Mouse (Mus musculus) midbrain, embryonic 10.5 days (tissue): Measurements from ENCODE around the gene Ccni. TPM values are rescaled to one million over a fixed set of nuclear protein-coding genes. Genes with fewer than 3 reads are reported as not detected.
A peak's percentile ranks its signal among the peaks of the same experiment; 100 is the strongest.

ENCODE experiments used
- DNase-seq: peaks from one replicate; pipeline ENCODE4 v3.0.0-alpha.2; 2017; ENCODE audit warnings: low spot score
- H3K27ac ChIP-seq: fragments of 300-500 bp; sonication (generic); replicated peaks from 2 replicates; pipeline ENCODE4 v1.5.1; 2016; ENCODE audit warnings: mild to moderate bottlenecking
- H3K27me3 ChIP-seq: fragments of 300-500 bp; sonication (generic); 2 replicates; pipeline ENCODE4 v1.6.1; 2016; ENCODE audit warnings: low read depth, mild to moderate bottlenecking; ENCODE audit not compliant: poor library complexity, severe bottlenecking
- H3K36me3 ChIP-seq: fragments of 300-500 bp; sonication (generic); 2 replicates; pipeline ENCODE4 v1.6.1; 2016; ENCODE audit warnings: mild to moderate bottlenecking, moderate library complexity
- H3K4me1 ChIP-seq: fragments of 300-500 bp; sonication (generic); 2 replicates; pipeline ENCODE4 v1.6.1; 2016
- H3K4me3 ChIP-seq: fragments of 300-500 bp; sonication (generic); 2 replicates; pipeline ENCODE4 v1.5.1; 2016; ENCODE audit warnings: mild to moderate bottlenecking, moderate library complexity
- H3K9me3 ChIP-seq: fragments of 300-500 bp; sonication (generic); replicated peaks from 2 replicates; pipeline ENCODE4 v1.6.1; 2016; ENCODE audit warnings: mild to moderate bottlenecking
- WGBS: fragments of 180-500 bp; shearing (Covaris S2); methylation state at CpG from one replicate; pipeline ENCODE4 v1.1.7; 2016; 5-methylcytosine and 5-hydroxymethylcytosine counted together
- polyA plus RNA-seq: library from polyadenylated mRNA; unstranded; fragments of >200 nt; fragmentation: Nextera tagmentation; extraction: Ambion mirVana; gene quantifications from 2 replicates; pipeline ENCODE4 v1.2.1, GENCODE M21; 2016

The Ccni gene
- polyA plus RNA-seq, 1 experiment from 2014 or later = 105 TPM

- 89% methylated on average over 2 of the region's 2 CpGs for WGBS
- DNase-seq = no peak
- Histone ChIP-seq H3K4me1 (no peaks in the 10 kb centered on the region), H3K4me3 (no peak overlapping the region), H3K27me3 (no peaks in the 10 kb centered on the region), H3K36me3 (peaks cover 93% of the 10 kb centered on the region), H3K27ac (no peak overlapping the region), H3K9me3 (no peaks in the 10 kb centered on the region)
These were observed 26.0 kb downstream of the Ccni start for GRCm38 (mm10) chr5:93180252-93180651.

- DNase-seq = no peak
- H3K36me3 ChIP-seq = peaks cover 92% of the 10 kb centered on the region
- no peaks in the 10 kb centered on the region for H3K27me3 ChIP-seq
- H3K4me1 ChIP-seq = no peaks in the 10 kb centered on the region
- H3K27ac ChIP-seq = no peak overlapping the region
- H3K4me3 ChIP-seq = no peak overlapping the region
- 89% methylated on average over 6 of the region's 6 CpGs for WGBS
- H3K9me3 ChIP-seq = no peaks in the 10 kb centered on the region
These were observed 27.7 kb downstream of the Ccni start for GRCm38 (mm10) chr5:93178616-93179015.

GRCm38 (mm10) chr5:93174675-93175074 lies 31.6 kb downstream of the Ccni start:
- Histone ChIP-seq H3K9me3 (no peaks in the 10 kb centered on the region), H3K36me3 (peaks cover 94% of the 10 kb centered on the region), H3K27ac (no peak overlapping the region), H3K4me3 (no peak overlapping the region), H3K4me1 (no peaks in the 10 kb centered on the region), H3K27me3 (no peaks in the 10 kb centered on the region)
- DNase-seq = no peak
- WGBS = 93% methylated on average over 6 of the region's 6 CpGs

- Histone ChIP-seq H3K27me3 (no peaks in the 10 kb centered on the region), H3K27ac (no peak overlapping the region), H3K9me3 (no peaks in the 10 kb centered on the region), H3K4me1 (no peaks in the 10 kb centered on the region), H3K4me3 (no peak overlapping the region), H3K36me3 (peaks cover 94% of the 10 kb centered on the region)
- peak; percentile 8 for DNase-seq
- 87% methylated on average over 6 of the region's 6 CpGs for WGBS
These were observed 33.8 kb downstream of the Ccni start for GRCm38 (mm10) chr5:93172536-93172935.

GRCm38 (mm10) chr5:93171420-93171819 lies 34.9 kb downstream of the Ccni start:
- Histone ChIP-seq H3K27ac (no peak overlapping the region), H3K9me3 (no peaks in the 10 kb centered on the region), H3K4me3 (no peak overlapping the region), H3K4me1 (no peaks in the 10 kb centered on the region), H3K27me3 (no peaks in the 10 kb centered on the region), H3K36me3 (peaks cover 94% of the 10 kb centered on the region)
- peak; percentile 7 for DNase-seq
- WGBS = 94% methylated on average over 15 of the region's 15 CpGs

GRCm38 (mm10) chr5:93168654-93169053 lies 37.6 kb downstream of the Ccni start:
- 87% methylated on average over 6 of the region's 6 CpGs for WGBS
- no peaks in the 10 kb centered on the region for H3K27me3 ChIP-seq
- H3K9me3 ChIP-seq = no peaks in the 10 kb centered on the region
- no peaks in the 10 kb centered on the region for H3K4me1 ChIP-seq
- H3K36me3 ChIP-seq = peaks cover 96% of the 10 kb centered on the region
- no peak overlapping the region for H3K4me3 ChIP-seq
- no peak for DNase-seq
- no peak overlapping the region for H3K27ac ChIP-seq

- Histone ChIP-seq H3K4me1 (no peaks in the 10 kb centered on the region), H3K27me3 (no peaks in the 10 kb centered on the region), H3K9me3 (no peaks in the 10 kb centered on the region), H3K36me3 (peaks cover 96% of the 10 kb centered on the region), H3K4me3 (no peak overlapping the region), H3K27ac (no peak overlapping the region)
- WGBS = 93% methylated on average over 11 of the region's 11 CpGs
- no peak for DNase-seq
These were observed 38.3 kb downstream of the Ccni start for GRCm38 (mm10) chr5:93167919-93168516.

GRCm38 (mm10) chr5:93163541-93163940 lies 42.8 kb downstream of the Ccni start:
- no peaks in the 10 kb centered on the region for H3K9me3 ChIP-seq
- peak; percentile 35 for DNase-seq
- no peaks in the 10 kb centered on the region for H3K4me1 ChIP-seq
- H3K4me3 ChIP-seq = no peak overlapping the region
- 93% methylated on average over 3 of the region's 3 CpGs for WGBS
- H3K27ac ChIP-seq = no peak overlapping the region
- H3K27me3 ChIP-seq = no peaks in the 10 kb centered on the region
- H3K36me3 ChIP-seq = peaks cover 99% of the 10 kb centered on the region

- H3K36me3 ChIP-seq = peaks cover 96% of the 10 kb centered on the region
- 94% methylated on average over 11 of the region's 11 CpGs for WGBS
- no peak overlapping the region for H3K4me3 ChIP-seq
- H3K27me3 ChIP-seq = no peaks in the 10 kb centered on the region
- no peak for DNase-seq
- H3K4me1 ChIP-seq = peaks cover 6% of the 10 kb centered on the region; the same call in 1 of the 2 replicates
- H3K9me3 ChIP-seq = no peaks in the 10 kb centered on the region
- no peak overlapping the region for H3K27ac ChIP-seq
These were observed 51.9 kb downstream of the Ccni start for GRCm38 (mm10) chr5:93154401-93154800.

GRCm38 (mm10) chr5:93152451-93152850 lies 53.8 kb downstream of the Ccni start:
- Histone ChIP-seq H3K27me3 (no peaks in the 10 kb centered on the region), H3K36me3 (peaks cover 95% of the 10 kb centered on the region), H3K4me3 (no peak overlapping the region), H3K9me3 (no peaks in the 10 kb centered on the region), H3K4me1 (peaks cover 6% of the 10 kb centered on the region; the same call in 1 of the 2 replicates), H3K27ac (peak overlapping the region; percentile 18; the same call in 1 of the 2 replicates)
- WGBS = 89% methylated on average over 4 of the region's 4 CpGs
- no peak for DNase-seq

- Histone ChIP-seq H3K36me3 (peaks cover 95% of the 10 kb centered on the region), H3K27me3 (no peaks in the 10 kb centered on the region), H3K9me3 (no peaks in the 10 kb centered on the region), H3K4me3 (no peak overlapping the region), H3K27ac (peak overlapping the region; percentile 18; the same call in 1 of the 2 replicates), H3K4me1 (peaks cover 6% of the 10 kb centered on the region; the same call in 1 of the 2 replicates)
- DNase-seq = no peak
- 83% methylated on average over 6 of the region's 6 CpGs for WGBS
These were observed 54.3 kb downstream of the Ccni start for GRCm38 (mm10) chr5:93151985-93152384.

- 83% methylated on average over 12 of the region's 12 CpGs for WGBS
- peaks cover 88% of the 10 kb centered on the region for H3K36me3 ChIP-seq
These were observed 56.1 kb downstream of the Ccni start for GRCm38 (mm10) chr5:93149969-93150777.

GRCm38 (mm10) chr5:93145504-93145903 lies 60.8 kb downstream of the Ccni start:
- 91% methylated on average over 6 of the region's 6 CpGs for WGBS
- H3K36me3 ChIP-seq = peaks cover 86% of the 10 kb centered on the region
- no peak overlapping the region for H3K4me3 ChIP-seq
- no peak overlapping the region for H3K27ac ChIP-seq
- no peaks in the 10 kb centered on the region for H3K27me3 ChIP-seq
- peaks cover 24% of the 10 kb centered on the region for H3K4me1 ChIP-seq
- H3K9me3 ChIP-seq = no peaks in the 10 kb centered on the region
- no peak for DNase-seq

More at GRCm38 (mm10) chr5:93149969-93150777, 56.1 kb downstream of the Ccni start:
- no peak for DNase-seq
- H3K9me3 ChIP-seq = no peaks in the 10 kb centered on the region
- H3K27ac ChIP-seq = no peak overlapping the region
- H3K4me3 ChIP-seq = no peak overlapping the region
- H3K27me3 ChIP-seq = no peaks in the 10 kb centered on the region
- H3K4me1 ChIP-seq = peaks cover 16% of the 10 kb centered on the region
